In genomic region chr17:6862040-6862780, GRCm38 (mm10) we compare ENCODE assay signal across 7 mouse cellular contexts.
DNase-seq lines count a peak whose midpoint lies in the region; ATAC-seq lines count a peak whose summit lies in the region.

No protein-coding gene starts in this region.

- no peak overlapping the region; the same call in 1 of the 2 replicates for H3K4me3 ChIP-seq in lung, embryonic 15.5 days
- peak overlapping the region; percentile 32 for H3K4me3 ChIP-seq in embryonic facial prominence, embryonic 15.5 days (replicated peaks)
- peak overlapping the region; percentile 23; the same call in 1 of the 2 replicates for H3K4me3 ChIP-seq in intestine, embryonic 15.5 days (replicated peaks)
- no peak overlapping the region for H3K4me3 ChIP-seq in neural tube, embryonic 15.5 days (replicated peaks)

- H3K27me3 ChIP-seq in lung, embryonic 15.5 days, result no peaks in the 10 kb centered on the region
- 0 out of 2 replicates have a peak, but pooled peaks cover 2% of the 10 kb centered on the region for H3K27me3 ChIP-seq in embryonic facial prominence, embryonic 15.5 days
- H3K27me3 ChIP-seq in intestine, embryonic 15.5 days (replicated peaks), result no peaks in the 10 kb centered on the region
- H3K27me3 ChIP-seq in neural tube, embryonic 15.5 days (replicated peaks), result peaks cover 7% of the 10 kb centered on the region; the same call in 1 of the 2 replicates

- H3K9ac ChIP-seq in lung, embryonic 15.5 days, result no peak overlapping the region
- H3K9ac ChIP-seq in embryonic facial prominence, embryonic 15.5 days, result no peak overlapping the region
- no peak overlapping the region for H3K9ac ChIP-seq in intestine, embryonic 15.5 days
- H3K9ac ChIP-seq in neural tube, embryonic 15.5 days (replicated peaks), result no peak overlapping the region

- H3K36me3 ChIP-seq in lung, embryonic 15.5 days, result no peaks in the 10 kb centered on the region
- no peaks in the 10 kb centered on the region for H3K36me3 ChIP-seq in embryonic facial prominence, embryonic 15.5 days
- H3K36me3 ChIP-seq in intestine, embryonic 15.5 days, result no peaks in the 10 kb centered on the region
- no peaks in the 10 kb centered on the region for H3K36me3 ChIP-seq in neural tube, embryonic 15.5 days

- no peaks in the 10 kb centered on the region for H3K9me3 ChIP-seq in lung, embryonic 15.5 days
- no peaks in the 10 kb centered on the region for H3K9me3 ChIP-seq in embryonic facial prominence, embryonic 15.5 days (replicated peaks)
- no peaks in the 10 kb centered on the region for H3K9me3 ChIP-seq in intestine, embryonic 15.5 days
- H3K9me3 ChIP-seq in neural tube, embryonic 15.5 days (replicated peaks), result no peaks in the 10 kb centered on the region

- 60% methylated on average over 12 of the region's 12 CpGs for WGBS in lung, embryonic 15.5 days
- WGBS in embryonic facial prominence, embryonic 15.5 days, result 51% methylated on average over 12 of the region's 12 CpGs
- 65% methylated on average over 12 of the region's 12 CpGs for WGBS in intestine, embryonic 15.5 days
- 34% methylated on average over 12 of the region's 12 CpGs for WGBS in neural tube, embryonic 15.5 days

- H3K4me2 ChIP-seq in lung, embryonic 15.5 days, result peak overlapping the region; percentile 51
- peak overlapping the region; percentile 49 for H3K4me2 ChIP-seq in embryonic facial prominence, embryonic 15.5 days (replicated peaks)
- peak overlapping the region; percentile 64 for H3K4me2 ChIP-seq in intestine, embryonic 15.5 days (replicated peaks)
- peak overlapping the region; percentile 50 for H3K4me2 ChIP-seq in neural tube, embryonic 15.5 days

- H3K27ac ChIP-seq in lung, embryonic 15.5 days, result peak overlapping the region; percentile 89; the same call in 1 of the 2 replicates
- no peak overlapping the region for H3K27ac ChIP-seq in embryonic facial prominence, embryonic 15.5 days (replicated peaks)
- H3K27ac ChIP-seq in intestine, embryonic 15.5 days, result peak overlapping the region; percentile 90
- H3K27ac ChIP-seq in neural tube, embryonic 15.5 days (replicated peaks), result peak overlapping the region; percentile 73

- no peak for ATAC-seq in lung, embryonic 15.5 days (ENCODE audit: borderline replicate concordance, extremely low read depth, low FRiP score, low TSS enrichment)
- no peak for ATAC-seq in embryonic facial prominence, embryonic 15.5 days (ENCODE audit: insufficient number of reproducible peaks, low FRiP score, low TSS enrichment, low read depth)
- peak; percentile 16; the same call in 1 of the 2 replicates for ATAC-seq in intestine, embryonic 15.5 days
- ATAC-seq in neural tube, embryonic 15.5 days (ENCODE audit: low FRiP score), result no peak
- no peak for ATAC-seq in megakaryocyte progenitor cell, adult 5-6 weeks (replicated peaks; ENCODE audit: poor library complexity)

- no peak for DNase-seq in lung, postnatal 36 days
- DNase-seq in urinary bladder, postnatal 14 days (ENCODE audit: low spot score), result no peak

- H3K4me1 ChIP-seq in lung, embryonic 15.5 days, result peaks cover 56% of the 10 kb centered on the region
- H3K4me1 ChIP-seq in embryonic facial prominence, embryonic 15.5 days, result peaks cover 15% of the 10 kb centered on the region
- peaks cover 26% of the 10 kb centered on the region for H3K4me1 ChIP-seq in intestine, embryonic 15.5 days (replicated peaks)
- H3K4me1 ChIP-seq in neural tube, embryonic 15.5 days, result peaks cover 43% of the 10 kb centered on the region

Comparison
In these comparisons a context has a peak if more than half of its experiments do, and no peak if none do; other contexts are left out.
1. H3K4me3 ChIP-seq: peak in embryonic facial prominence, embryonic 15.5 days (single experiment) and intestine, embryonic 15.5 days (single experiment); none in lung, embryonic 15.5 days (single experiment) and neural tube, embryonic 15.5 days (single experiment).
2. Peak in every context shown above with its lines, with median percentiles within 50 percentile points of each other: H3K4me2 ChIP-seq.